Mouse (Mus musculus): ENCODE data around the gene Gm40460. TPM values are rescaled to one million over a fixed set of nuclear protein-coding genes. Genes with fewer than 3 reads are reported as not detected.
"Not testable (repeated sequence)": the region's sequence is repeated elsewhere in the genome, so short reads cannot be mapped to it uniquely, and the experiment has no call there.

Gene Gm40460
- not detected for polyA plus RNA-seq (2017; shearing (Covaris generic))

- ATAC-seq: no peak
Observed at GRCm38 (mm10) chr7:142240978-142241377, at the start of gene Gm40460. TSS of gene Gm40460 (minus strand) at chr7:142241078.

GRCm38 (mm10) chr7:142285910-142286612 is 45.2 kb upstream of the Gm40460 start:
- ATAC-seq: not testable (repeated sequence)

GRCm38 (mm10) chr7:142285130-142285835 is 44.4 kb upstream of the Gm40460 start:
- ATAC-seq: no peak

GRCm38 (mm10) chr7:142284615-142285080 is 43.8 kb upstream of the Gm40460 start:
- peak; percentile 79 for ATAC-seq

GRCm38 (mm10) chr7:142284023-142284591 is 43.2 kb upstream of the Gm40460 start:
- ATAC-seq: peak; percentile 76

- not testable (repeated sequence) for ATAC-seq
Observed at GRCm38 (mm10) chr7:142282847-142283246, 42.0 kb upstream of the Gm40460 start.

- ATAC-seq: not testable (repeated sequence)
Observed at GRCm38 (mm10) chr7:142279291-142279690, 38.4 kb upstream of the Gm40460 start.

GRCm38 (mm10) chr7:142278183-142278582 is 37.3 kb upstream of the Gm40460 start:
- peak; percentile 61 for ATAC-seq

- ATAC-seq: not testable (repeated sequence)
Observed at GRCm38 (mm10) chr7:142274263-142274662, 33.4 kb upstream of the Gm40460 start, which contains the start of gene Gm4559. TSS of gene Gm4559 (minus strand) at chr7:142274363.

- not testable (repeated sequence) for ATAC-seq
Observed at GRCm38 (mm10) chr7:142258254-142258653, 17.4 kb upstream of the Gm40460 start, which contains the start of gene Gm2431. TSS of gene Gm2431 (minus strand) at chr7:142258354.

GRCm38 (mm10) chr7:142255517-142255916 is 14.6 kb upstream of the Gm40460 start:
- no peak for ATAC-seq

- no peak for ATAC-seq
Observed at GRCm38 (mm10) chr7:142249824-142250223, 8.9 kb upstream of the Gm40460 start.

GRCm38 (mm10) chr7:142231540-142231939 is 9.3 kb downstream of the Gm40460 start:
- no peak for ATAC-seq

- not testable (repeated sequence) for ATAC-seq
Observed at GRCm38 (mm10) chr7:142229871-142230270, 11.0 kb downstream of the Gm40460 start, which contains the start of gene Krtap5-5. TSS of gene Krtap5-5 (minus strand) at chr7:142229971.

GRCm38 (mm10) chr7:142224518-142224917 is 16.4 kb downstream of the Gm40460 start:
- ATAC-seq: no peak

GRCm38 (mm10) chr7:142212136-142212535 is 28.7 kb downstream of the Gm40460 start:
- ATAC-seq: not testable (repeated sequence)

- no peak for ATAC-seq
Observed at GRCm38 (mm10) chr7:142211559-142211958, 29.3 kb downstream of the Gm40460 start, which contains the start of gene Gm7579. TSS of gene Gm7579 (plus strand) at chr7:142211859.

- ATAC-seq: not testable (repeated sequence)
Observed at GRCm38 (mm10) chr7:142206891-142207290, 34.0 kb downstream of the Gm40460 start.

GRCm38 (mm10) chr7:142205488-142205887 is 35.4 kb downstream of the Gm40460 start:
- no peak for ATAC-seq

- no peak for ATAC-seq
Observed at GRCm38 (mm10) chr7:142201064-142201463, 39.8 kb downstream of the Gm40460 start, which contains the start of gene Krtap5-3. TSS of gene Krtap5-3 (plus strand) at chr7:142201364.

GRCm38 (mm10) chr7:142198748-142199147 is 42.1 kb downstream of the Gm40460 start:
- no peak for ATAC-seq

All from CD4-positive, CD25-positive, alpha-beta regulatory T cell, adult 4 months (primary cell).